Comparison of ENCODE assay signal across 19 mouse cellular contexts in the genomic region with DNA sequence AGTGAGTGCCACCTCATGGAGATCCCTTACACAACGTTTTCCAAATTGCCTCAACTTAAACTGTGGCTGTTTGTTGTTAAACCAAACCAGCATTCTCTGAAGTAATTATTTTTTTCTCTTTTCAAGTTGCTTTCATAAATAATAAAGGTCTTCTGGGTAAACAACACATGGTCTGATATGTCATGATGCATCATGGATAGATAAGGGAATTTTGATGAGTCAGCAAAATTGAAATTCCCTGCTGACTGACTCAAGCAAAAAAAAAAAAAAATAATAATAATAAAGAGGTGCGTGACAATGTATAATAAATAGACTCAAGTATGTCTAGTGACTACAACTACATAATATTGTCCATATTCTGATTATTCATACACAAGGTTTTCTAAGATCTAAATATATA.
"Had no signal": no experiment of that assay in that cellular context is flagged by ENCODE, and none has a peak within 500 bp of the region (broad histone marks: within the 10 kb centered on the region; RNA-seq: fewer than 3 reads in every experiment).

No protein-coding gene starts in this region.

- H3K4me2 ChIP-seq: lung, embryonic 14.5 days; midbrain, embryonic 11.5 days; midbrain, embryonic 13.5 days; midbrain, embryonic 15.5 days; neural tube, embryonic 13.5 days; neural tube, embryonic 15.5 days had no signal

- H3K27ac ChIP-seq: macrophage; midbrain, embryonic 13.5 days; midbrain, embryonic 15.5 days; neural tube, embryonic 13.5 days; neural tube, embryonic 15.5 days had no signal

- ATAC-seq: midbrain, embryonic 13.5 days; midbrain, embryonic 15.5 days had no signal

- DNase-seq: lung, adult 18-20 months; lung, embryonic 14.5 days; lung, postnatal 14 days; lung, postnatal 36 days; retina, postnatal 1 day; right cerebral cortex, adult 18-20 months; right cerebral cortex, postnatal 25 days; right cerebral cortex, postnatal 4 days; spleen, adult 18-20 months; thymus, adult 18-20 months; thymus, postnatal 14 days; thymus, postnatal 36 days had no signal

- H3K9me3 ChIP-seq: midbrain, embryonic 13.5 days; midbrain, embryonic 15.5 days; neural tube, embryonic 13.5 days; neural tube, embryonic 15.5 days had no signal

- H3K4me3 ChIP-seq: midbrain, embryonic 13.5 days; midbrain, embryonic 15.5 days; myocyte; neural tube, embryonic 13.5 days; neural tube, embryonic 15.5 days had no signal

- H3K36me3 ChIP-seq: midbrain, embryonic 13.5 days; midbrain, embryonic 15.5 days; neural tube, embryonic 13.5 days; neural tube, embryonic 15.5 days had no signal

- H3K9ac ChIP-seq: lung, embryonic 14.5 days; midbrain, embryonic 13.5 days; midbrain, embryonic 15.5 days; neural tube, embryonic 13.5 days; neural tube, embryonic 15.5 days had no signal

- H3K4me1 ChIP-seq: midbrain, embryonic 13.5 days; midbrain, embryonic 15.5 days; neural tube, embryonic 13.5 days; neural tube, embryonic 15.5 days had no signal

- H3K27me3 ChIP-seq: midbrain, embryonic 13.5 days; midbrain, embryonic 15.5 days; neural tube, embryonic 13.5 days; neural tube, embryonic 15.5 days had no signal
